Comparison of ENCODE assay signal across 21 mouse cellular contexts in genomic region chr10:26364326-26364856, GRCm38 (mm10). TPM values are rescaled to one million over a fixed set of nuclear protein-coding genes. Genes with fewer than 3 reads are reported as not detected.
DNase-seq lines count a peak whose midpoint lies in the region; ATAC-seq and TF ChIP-seq lines count a peak whose summit lies in the region.
"Had no signal": no experiment of that assay in that cellular context is flagged by ENCODE, and none has a peak within 500 bp of the region (broad histone marks: within the 10 kb centered on the region; RNA-seq: fewer than 3 reads in every experiment).

No protein-coding gene starts in this region.

- no peak overlapping the region for H3K4me3 ChIP-seq in thymus, adult 2 months (ENCODE audit: control insufficient read depth, insufficient read depth, low read length)
- H3K4me3 ChIP-seq in kidney, embryonic 14.5 days (ENCODE audit: low read length), result no peak overlapping the region
- H3K4me3 ChIP-seq: forebrain, embryonic 15.5 days; heart, embryonic 15.5 days; hindbrain, embryonic 12.5 days; intestine, embryonic 15.5 days; kidney, embryonic 15.5 days; midbrain, embryonic 12.5 days; neural tube, embryonic 12.5 days had no signal

- H3K27ac ChIP-seq in thymus, adult 2 months (ENCODE audit: control insufficient read depth, insufficient read depth, low read length), result no peak overlapping the region; the same call in 1 of the 2 replicates
- no peak overlapping the region for H3K27ac ChIP-seq in kidney, embryonic 14.5 days (ENCODE audit: low read depth, low read length)
- H3K27ac ChIP-seq: forebrain, embryonic 15.5 days; heart, embryonic 15.5 days; hindbrain, embryonic 12.5 days; intestine, embryonic 15.5 days; kidney, embryonic 15.5 days; midbrain, embryonic 12.5 days; neural tube, embryonic 12.5 days had no signal

- peaks cover 4% of the 10 kb centered on the region; the same call in 1 of the 2 replicates for H3K36me3 ChIP-seq in thymus, adult 2 months (ENCODE audit: control insufficient read depth, insufficient read depth, low read length)
- 0 out of 2 replicates have a peak, but pooled peaks cover 7% of the 10 kb centered on the region for H3K36me3 ChIP-seq in kidney, embryonic 14.5 days (ENCODE audit: control insufficient read depth, insufficient read depth, low read length)
- H3K36me3 ChIP-seq: forebrain, embryonic 15.5 days; heart, embryonic 15.5 days; intestine, embryonic 15.5 days had no signal

- no peak for DNase-seq in frontal cortex, adult 2 months (ENCODE audit: extremely low spot score in 1 of 2, low spot score in 1 of 2)
- peak; percentile 42 for DNase-seq in thymus, postnatal 14 days
- DNase-seq in thymus, adult 2 months, result no peak
- DNase-seq in induced T-regulatory cell, adult 2 months (ENCODE audit: low read depth), result peak; percentile 82
- DNase-seq in Muller cell, postnatal 12 days (ENCODE audit: inconsistent ontology term), result no peak
- DNase-seq in gastrocnemius, postnatal 10 days, result no peak
- DNase-seq: cerebellum, postnatal 14 days; heart, adult 18-20 months; liver; lung, adult 18-20 months; lung, postnatal 4 days; right cerebral cortex, postnatal 14 days had no signal

- no peak for TF ChIP-seq CTCF in thymus, adult 2 months (IDR thresholded peaks at IDR 0.05; ENCODE audit: borderline replicate concordance, control insufficient read depth, extremely low read depth, insufficient read depth, low read length, poor library complexity)

- no peak overlapping the region for H3K4me2 ChIP-seq in kidney, embryonic 14.5 days (replicated peaks; ENCODE audit: low read depth, low read length)
- H3K4me2 ChIP-seq: forebrain, embryonic 15.5 days; heart, embryonic 15.5 days; hindbrain, embryonic 12.5 days; intestine, embryonic 15.5 days; kidney, embryonic 15.5 days; midbrain, embryonic 12.5 days; neural tube, embryonic 12.5 days had no signal

- H3K9me3 ChIP-seq in kidney, embryonic 14.5 days (ENCODE audit: control insufficient read depth, low read length), result no peaks in the 10 kb centered on the region
- H3K9me3 ChIP-seq: forebrain, embryonic 15.5 days; heart, embryonic 15.5 days; hindbrain, embryonic 12.5 days; intestine, embryonic 15.5 days; kidney, embryonic 15.5 days; midbrain, embryonic 12.5 days; neural tube, embryonic 12.5 days had no signal

- no peak overlapping the region for H3K9ac ChIP-seq in kidney, embryonic 14.5 days (ENCODE audit: low read depth, low read length)
- H3K9ac ChIP-seq: forebrain, embryonic 15.5 days; heart, embryonic 15.5 days; hindbrain, embryonic 12.5 days; intestine, embryonic 15.5 days; kidney, embryonic 15.5 days; midbrain, embryonic 12.5 days; neural tube, embryonic 12.5 days had no signal

- no peaks in the 10 kb centered on the region for H3K27me3 ChIP-seq in thymus, adult 2 months (ENCODE audit: control insufficient read depth, insufficient read depth, low read length)
- no peaks in the 10 kb centered on the region for H3K27me3 ChIP-seq in kidney, embryonic 14.5 days (ENCODE audit: control insufficient read depth, insufficient read depth, low read length)
- H3K27me3 ChIP-seq: forebrain, embryonic 15.5 days; heart, embryonic 15.5 days; hindbrain, embryonic 12.5 days; intestine, embryonic 15.5 days; kidney, embryonic 15.5 days; midbrain, embryonic 12.5 days; neural tube, embryonic 12.5 days had no signal

- ATAC-seq in frontal cortex, adult (ENCODE audit: low TSS enrichment), result peak; percentile 87
- ATAC-seq in kidney, embryonic 14.5 days (ENCODE audit: low FRiP score, low TSS enrichment), result no peak
- ATAC-seq: intestine, embryonic 15.5 days had no signal

- WGBS in thymus, adult 2 months, result 6% methylated on average over 8 of the region's 8 CpGs
- 82% methylated on average over 8 of the region's 8 CpGs for WGBS in kidney, embryonic 14.5 days

- peaks cover 12% of the 10 kb centered on the region for H3K4me1 ChIP-seq in thymus, adult 2 months (replicated peaks; ENCODE audit: control insufficient read depth, insufficient read depth, low read length)
- H3K4me1 ChIP-seq in kidney, embryonic 14.5 days (ENCODE audit: control insufficient read depth, insufficient read depth, low read length), result 0 out of 2 replicates have a peak, but pooled peaks cover 3% of the 10 kb centered on the region
- H3K4me1 ChIP-seq: intestine, embryonic 15.5 days; kidney, embryonic 15.5 days had no signal

- TF ChIP-seq POLR2A in thymus, adult 2 months (IDR thresholded peaks at IDR 0.05; ENCODE audit: control insufficient read depth, extremely low read depth, insufficient read depth, low read length, poor library complexity), result no peak

RNA-seq across cellular contexts. Expression of gene L3mbtl3, which starts 11.4 kb away (rescaled TPM):
- 15.4 and 15.7 TPM in 2 replicates for polyA plus RNA-seq in frontal cortex, adult 2 months (2012; rRNA removed)
- 12.3 and 13.8 TPM in 2 replicates for polyA plus RNA-seq in thymus, adult 2 months (2012; rRNA removed)
- total RNA-seq in gastrocnemius, postnatal 10 days (2021), result 10 to 100 TPM in 1 of 2 experiments, 1 to 10 TPM in 1; 8.0 to 10.7 TPM
- polyA plus RNA-seq in kidney, embryonic 14.5 days (2014; fragmentation: Nextera tagmentation; extraction: Ambion mirVana), result 12.0 and 16.5 TPM in 2 replicates

Comparison
In these comparisons a context has a peak if more than half of its experiments do, and no peak if none do; other contexts are left out.
1. DNase-seq: peak in thymus, postnatal 14 days (single experiment) and induced T-regulatory cell, adult 2 months (single experiment); none in frontal cortex, adult 2 months (0 of 2), thymus, adult 2 months (single experiment), Muller cell, postnatal 12 days (single experiment) and gastrocnemius, postnatal 10 days (single experiment).